Comparison of ENCODE assay signal across 9 mouse cellular contexts in genomic region chr6:91410961-91411368, GRCm38 (mm10). TPM values are rescaled to one million over a fixed set of nuclear protein-coding genes. Genes with fewer than 3 reads are reported as not detected.
A peak's percentile ranks its signal among the peaks of the same experiment; 100 is the strongest.
DNase-seq lines count a peak whose midpoint lies in the region; ATAC-seq lines count a peak whose summit lies in the region.
"Had no signal": no experiment of that assay in that cellular context is flagged by ENCODE, and none has a peak within 500 bp of the region (broad histone marks: within the 10 kb centered on the region; RNA-seq: fewer than 3 reads in every experiment).

Wnt7a (minus strand) TSS chr6:91411363.

- WGBS in liver, embryonic 11.5 days: 2% methylated on average over 36 of the region's 51 CpGs
- under 1% methylated on average over 42 of the region's 51 CpGs for WGBS in forebrain, embryonic 11.5 days
- WGBS in midbrain, embryonic 12.5 days: under 1% methylated on average over 42 of the region's 51 CpGs

- H3K4me1 ChIP-seq in liver, embryonic 11.5 days (replicated peaks; ENCODE audit: control insufficient read depth, insufficient read depth, low read length): peaks cover 8% of the 10 kb centered on the region
- 0 out of 2 replicates have a peak, but pooled peaks cover 6% of the 10 kb centered on the region for H3K4me1 ChIP-seq in forebrain, embryonic 11.5 days (replicated peaks; ENCODE audit: control insufficient read depth, insufficient read depth, low read length)
- H3K4me1 ChIP-seq in midbrain, embryonic 12.5 days: peaks cover 28% of the 10 kb centered on the region

- H3K4me2 ChIP-seq in liver, embryonic 11.5 days: peak within 1 kb of the TSS; percentile 76
- H3K4me2 ChIP-seq in forebrain, embryonic 11.5 days (ENCODE audit: low read depth, low read length, severe bottlenecking): peak within 1 kb of the TSS; percentile 96
- peak within 1 kb of the TSS; percentile 89 for H3K4me2 ChIP-seq in midbrain, embryonic 12.5 days (replicated peaks)

- no peaks in the 10 kb centered on the region for H3K36me3 ChIP-seq in liver, embryonic 11.5 days (ENCODE audit: control insufficient read depth, insufficient read depth, low read length)
- H3K36me3 ChIP-seq in forebrain, embryonic 11.5 days (ENCODE audit: control insufficient read depth, insufficient read depth, low read length): no peaks in the 10 kb centered on the region; the same call in 1 of the 2 replicates
- peaks cover 17% of the 10 kb centered on the region for H3K36me3 ChIP-seq in midbrain, embryonic 12.5 days

- no peak within 1 kb of the TSS for H3K9ac ChIP-seq in liver, embryonic 11.5 days (ENCODE audit: low read depth, low read length)
- H3K9ac ChIP-seq in forebrain, embryonic 11.5 days (ENCODE audit: low read length): peak within 1 kb of the TSS; percentile 84
- peak within 1 kb of the TSS; percentile 71 for H3K9ac ChIP-seq in midbrain, embryonic 12.5 days (replicated peaks)

- H3K4me3 ChIP-seq in liver, embryonic 11.5 days (ENCODE audit: low read depth, low read length): peak within 1 kb of the TSS; percentile 49
- H3K4me3 ChIP-seq in forebrain, embryonic 11.5 days (ENCODE audit: low read depth, low read length): peak within 1 kb of the TSS; percentile 67
- peak within 1 kb of the TSS; percentile 66 for H3K4me3 ChIP-seq in midbrain, embryonic 12.5 days
- H3K4me3 ChIP-seq: myocyte had no signal

- H3K27me3 ChIP-seq in liver, embryonic 11.5 days (replicated peaks; ENCODE audit: control insufficient read depth, insufficient read depth, low read length): peaks cover 75% of the 10 kb centered on the region
- peaks cover 16% of the 10 kb centered on the region for H3K27me3 ChIP-seq in forebrain, embryonic 11.5 days (ENCODE audit: control insufficient read depth, insufficient read depth, low read length)
- peaks cover 76% of the 10 kb centered on the region for H3K27me3 ChIP-seq in midbrain, embryonic 12.5 days

- ATAC-seq in liver, embryonic 11.5 days (replicated peaks; ENCODE audit: low FRiP score): no peak
- peak; percentile 63 for ATAC-seq in forebrain, embryonic 11.5 days (replicated peaks; ENCODE audit: low FRiP score)
- peak; percentile 62 for ATAC-seq in midbrain, embryonic 12.5 days (ENCODE audit: low FRiP score, low read depth)
- ATAC-seq in erythroblast, adult 5-6 weeks (replicated peaks; ENCODE audit: low FRiP score, poor library complexity, severe bottlenecking): no peak

- H3K9me3 ChIP-seq in liver, embryonic 11.5 days (ENCODE audit: control insufficient read depth, low read length): no peaks in the 10 kb centered on the region
- no peaks in the 10 kb centered on the region for H3K9me3 ChIP-seq in forebrain, embryonic 11.5 days (ENCODE audit: control insufficient read depth, low read length)
- no peaks in the 10 kb centered on the region for H3K9me3 ChIP-seq in midbrain, embryonic 12.5 days

- H3K27ac ChIP-seq in liver, embryonic 11.5 days (ENCODE audit: low read depth, low read length): no peak within 1 kb of the TSS
- peak within 1 kb of the TSS; percentile 46 for H3K27ac ChIP-seq in forebrain, embryonic 11.5 days (ENCODE audit: low read depth, low read length)
- peak within 1 kb of the TSS; percentile 70 for H3K27ac ChIP-seq in midbrain, embryonic 12.5 days (replicated peaks)

- DNase-seq in liver, embryonic 11.5 days (ENCODE audit: low spot score): peak; percentile 39
- no peak for DNase-seq in liver
- peak; percentile 74 for DNase-seq in cerebellum, adult 11-12 months
- DNase-seq in forebrain, embryonic 11.5 days (ENCODE audit: low spot score): no peak
- peak; percentile 12 for DNase-seq in kidney, postnatal 14 days
- DNase-seq in ovary, adult 18-20 months (ENCODE audit: low spot score): no peak

RNA-seq across cellular contexts. Expression of gene Wnt7a, which starts in this region (rescaled TPM):
- 0.05 and 0.30 TPM in 2 replicates for polyA plus RNA-seq in liver, embryonic 11.5 days (2014; fragmentation: Nextera tagmentation; extraction: Ambion mirVana)
- 13.7 and 15.0 TPM in 2 replicates for polyA plus RNA-seq in forebrain, embryonic 11.5 days (2014; fragmentation: Nextera tagmentation; extraction: Ambion mirVana)
- 10.3 and 16.4 TPM in 2 replicates for polyA plus RNA-seq in midbrain, embryonic 12.5 days (2016; fragmentation: Nextera tagmentation; extraction: Ambion mirVana)
- total RNA-seq in erythroblast, adult 5-6 weeks (2015; ENCODE audit: low replicate concordance): not detected in 2 replicates
- not detected in 2 replicates for total RNA-seq in erythroblast, adult 5-6 weeks (2017; ENCODE audit: low replicate concordance)
- polyA plus RNA-seq: myocyte had no signal

Comparison
In these comparisons a context has a peak if more than half of its experiments do, and no peak if none do; other contexts are left out.
1. Peak in DNase-seq, H3K4me3 ChIP-seq and H3K4me2 ChIP-seq in liver, embryonic 11.5 days; RNA of the gene not detected or under 1 TPM.
2. ATAC-seq: peak in forebrain, embryonic 11.5 days (single experiment) and midbrain, embryonic 12.5 days (single experiment); none in liver, embryonic 11.5 days (single experiment) and erythroblast, adult 5-6 weeks (single experiment).
3. DNase-seq: peak in cerebellum, adult 11-12 months (single experiment) and kidney, postnatal 14 days (single experiment); none in liver (single experiment), forebrain, embryonic 11.5 days (single experiment) and ovary, adult 18-20 months (single experiment).
4. Peak in every context shown above with its lines, with median percentiles within 50 percentile points of each other: H3K4me2 ChIP-seq and H3K4me3 ChIP-seq.